Mouse (Mus musculus): Measurements from ENCODE around the gene Cad.
"Not testable (repeated sequence)": the region's sequence is repeated elsewhere in the genome, so short reads cannot be mapped to it uniquely, and the experiment has no call there.

Gene Cad

DNA sequence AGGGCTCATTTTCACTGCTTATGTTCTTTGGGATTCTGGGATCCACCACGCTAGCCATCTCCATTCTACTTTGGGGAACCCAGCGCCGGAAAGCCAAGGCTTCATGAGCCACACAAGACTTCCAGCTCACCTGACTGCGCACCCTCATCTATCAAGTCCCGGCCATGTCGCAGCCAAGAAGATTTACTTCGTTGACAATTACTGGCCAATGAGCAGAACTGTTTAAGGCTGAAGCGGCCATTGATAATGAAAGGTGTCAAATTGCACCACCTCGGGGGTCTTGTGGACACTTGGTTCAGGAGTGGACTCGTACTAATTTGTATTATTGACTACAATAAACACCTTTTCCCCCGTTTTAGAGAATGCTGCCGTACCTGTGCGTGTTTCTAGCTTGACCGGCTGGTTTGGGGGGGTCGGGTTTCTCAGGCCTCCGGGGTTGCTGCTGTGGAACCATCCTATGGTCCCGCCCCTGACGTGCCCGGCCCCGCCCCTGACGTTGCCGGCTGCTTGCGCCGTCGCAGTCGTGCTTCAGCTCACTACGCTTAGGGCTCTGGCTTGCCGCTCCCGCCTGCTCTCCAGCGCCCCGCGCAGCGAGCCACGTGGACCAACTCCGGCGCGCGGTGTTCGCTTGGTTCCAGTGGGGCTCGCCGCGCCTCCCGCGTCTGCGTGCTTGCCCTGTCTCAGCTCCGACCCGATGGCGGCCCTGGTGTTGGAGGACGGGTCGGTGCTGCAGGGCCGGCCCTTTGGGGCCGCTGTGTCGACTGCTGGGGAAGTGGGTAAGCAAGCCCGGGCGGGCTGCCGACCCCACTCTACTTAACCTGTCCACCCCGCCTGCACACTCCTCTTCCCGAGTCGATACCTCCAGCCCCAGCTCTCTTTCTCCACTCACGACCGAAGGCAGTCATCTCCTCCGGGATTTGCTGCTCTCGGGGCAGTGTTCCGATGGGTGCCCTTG lies at the start of gene Cad:
TSS of gene Cad (plus strand) at position 520 of the 955 bp plus-strand sequence.
- DNase-seq = peak; percentile 95

DNA sequence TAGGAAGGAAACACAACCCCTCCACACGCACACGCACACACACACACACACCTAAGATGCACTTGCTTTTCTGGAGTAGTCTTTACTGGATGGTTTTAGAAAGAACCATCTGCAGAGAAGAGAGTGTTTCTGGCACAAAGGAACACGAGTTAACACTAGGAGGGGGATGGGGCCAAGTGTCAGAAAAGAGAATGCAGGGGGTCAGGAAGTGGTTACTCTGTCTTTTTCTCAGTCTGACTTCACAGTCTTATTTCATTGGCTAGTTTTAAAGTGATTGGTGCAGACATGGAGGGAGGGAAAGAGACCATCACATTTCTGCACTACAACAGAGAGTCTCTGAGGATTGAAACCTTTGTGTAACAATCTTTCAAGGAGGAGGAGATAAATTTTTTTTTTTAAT lies 41.8 kb upstream of the Cad start:
- no peak for DNase-seq

DNA sequence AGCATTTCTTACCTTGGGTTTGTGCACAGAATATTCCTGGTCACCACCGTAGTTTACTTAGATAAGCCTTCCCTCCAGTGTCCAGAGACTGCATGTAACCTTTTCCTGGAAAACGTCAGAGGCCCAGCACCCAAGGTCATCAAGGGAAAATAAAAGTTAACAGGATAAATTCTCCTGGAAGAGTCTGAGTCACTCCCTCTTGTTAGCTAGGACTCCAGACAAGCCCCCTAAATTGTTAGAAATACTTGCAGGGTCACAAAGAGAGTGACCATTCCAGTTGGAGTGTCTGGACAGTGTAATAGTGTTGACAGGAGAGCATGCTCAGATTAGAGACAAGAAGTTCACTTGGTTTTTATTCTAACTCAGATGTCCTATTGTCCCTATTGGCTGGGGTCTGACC lies 38.7 kb upstream of the Cad start:
- no peak for DNase-seq

DNA sequence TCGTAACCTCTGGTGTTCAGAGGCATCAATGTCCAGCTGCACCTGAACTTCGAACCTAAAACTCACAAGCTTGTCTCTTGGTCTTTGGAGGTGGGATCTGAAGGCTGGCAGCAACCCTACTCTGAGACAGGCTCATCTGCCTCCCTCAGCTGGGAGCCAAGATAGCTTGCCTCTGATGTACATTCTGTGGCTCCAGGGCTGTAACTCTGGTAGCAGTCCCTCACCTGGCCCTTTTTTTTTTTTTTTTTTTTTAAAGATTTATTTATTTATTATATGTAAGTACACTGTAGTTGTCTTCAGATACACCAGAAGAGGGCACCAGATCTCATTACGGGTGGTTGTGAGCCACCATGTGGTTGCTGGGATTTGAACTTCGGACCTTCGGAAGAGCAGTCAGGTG lies 32.8 kb upstream of the Cad start:
- DNase-seq = not testable (repeated sequence)

DNA sequence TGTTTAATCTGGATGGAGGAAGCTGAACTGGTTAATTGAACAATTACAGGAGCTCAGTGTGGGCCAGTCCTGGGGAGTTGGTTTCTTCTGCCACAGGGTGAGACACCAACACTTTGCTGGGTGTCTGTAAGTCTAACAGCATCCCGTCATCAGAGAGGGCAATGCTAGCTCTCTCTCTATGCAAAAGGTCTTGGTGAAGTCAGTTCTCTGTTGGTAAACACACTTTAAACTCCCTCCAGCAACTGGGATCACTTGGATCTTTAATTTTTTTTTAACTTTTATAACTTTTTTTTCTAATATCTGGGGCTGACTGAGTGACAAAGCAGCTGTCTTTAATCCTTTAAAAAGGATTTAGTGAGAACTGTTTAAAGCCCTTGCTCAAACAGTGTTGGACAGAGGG lies 31.9 kb upstream of the Cad start:
- no peak for DNase-seq

DNA sequence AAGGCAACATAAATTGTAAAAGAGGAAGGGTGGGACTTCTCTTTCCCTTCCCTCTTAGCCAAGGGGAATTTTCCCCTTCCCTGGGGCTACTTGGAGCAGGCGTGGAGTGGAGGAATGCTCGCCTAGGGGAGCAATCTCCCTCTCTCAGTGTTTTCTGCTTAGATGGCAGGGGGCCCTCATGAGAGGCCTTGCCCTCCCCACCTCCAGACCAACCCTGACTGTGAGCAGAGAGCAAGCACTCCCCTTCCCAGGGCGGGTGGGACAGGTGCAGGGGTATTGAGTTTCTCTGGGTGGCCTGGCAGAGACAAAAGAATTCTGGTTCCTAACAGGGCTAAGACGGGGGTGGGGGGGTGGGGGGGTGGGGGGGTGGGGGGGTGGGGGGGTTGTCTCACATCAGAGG lies 31.3 kb upstream of the Cad start:
- DNase-seq = no peak

DNA sequence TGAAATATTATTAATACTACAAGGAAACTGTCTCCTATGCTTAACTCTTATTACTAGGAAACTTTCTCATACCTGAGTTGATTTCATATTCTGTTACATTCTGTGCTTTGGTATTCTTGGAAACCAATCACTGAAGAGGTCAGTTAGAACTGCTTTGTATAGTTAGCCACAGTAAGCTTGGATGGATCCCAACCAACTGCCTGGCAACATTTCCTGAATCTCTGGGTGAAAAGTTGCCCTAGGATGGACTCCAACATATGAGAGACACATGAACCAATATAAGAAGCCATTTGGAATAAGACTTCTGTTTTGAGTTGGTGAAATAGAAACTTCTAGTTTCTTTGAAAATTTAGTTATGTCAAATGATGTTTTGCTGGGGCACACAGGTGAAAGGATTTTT lies 29.9 kb upstream of the Cad start:
- DNase-seq = no peak

DNA sequence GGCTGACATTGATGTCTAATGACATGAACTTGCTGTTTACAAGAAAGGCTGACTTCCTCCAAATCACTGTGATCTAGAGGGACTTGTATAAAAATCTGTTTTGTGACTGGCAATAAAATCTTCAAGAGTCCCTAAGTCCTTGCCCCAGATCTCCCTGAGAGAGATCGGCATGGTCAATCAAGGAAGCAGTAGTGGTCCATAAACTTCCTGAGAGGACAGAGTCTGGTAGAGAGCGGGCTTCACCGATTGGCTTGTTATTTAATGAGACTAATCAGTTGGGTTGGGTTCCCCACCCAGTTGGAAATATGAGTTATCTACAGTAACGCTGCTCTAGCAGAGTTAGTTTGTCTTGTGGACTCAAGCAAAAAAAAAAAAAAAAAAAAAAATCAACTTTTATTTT lies 23.7 kb upstream of the Cad start:
- DNase-seq = no peak

DNA sequence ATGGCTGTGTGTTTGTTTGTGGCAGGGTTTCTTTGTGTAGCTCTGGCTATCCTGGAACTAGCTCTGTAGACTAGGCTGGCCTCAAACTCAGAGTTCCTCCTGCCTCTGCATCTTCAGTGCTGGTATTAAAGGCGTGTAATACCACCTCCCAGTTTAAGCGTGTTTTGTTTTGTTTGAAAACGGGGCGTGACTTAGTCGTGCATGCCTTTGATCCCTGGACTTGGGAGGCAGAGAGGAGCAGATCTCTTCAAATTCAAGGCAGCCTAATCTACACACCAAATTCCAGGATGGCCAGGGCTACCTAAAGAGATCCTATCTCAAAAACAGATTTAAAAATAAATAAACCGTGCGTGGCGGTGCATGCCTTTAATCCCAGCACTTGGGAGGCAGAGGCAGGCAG lies 23.1 kb upstream of the Cad start:
- no peak for DNase-seq

DNA sequence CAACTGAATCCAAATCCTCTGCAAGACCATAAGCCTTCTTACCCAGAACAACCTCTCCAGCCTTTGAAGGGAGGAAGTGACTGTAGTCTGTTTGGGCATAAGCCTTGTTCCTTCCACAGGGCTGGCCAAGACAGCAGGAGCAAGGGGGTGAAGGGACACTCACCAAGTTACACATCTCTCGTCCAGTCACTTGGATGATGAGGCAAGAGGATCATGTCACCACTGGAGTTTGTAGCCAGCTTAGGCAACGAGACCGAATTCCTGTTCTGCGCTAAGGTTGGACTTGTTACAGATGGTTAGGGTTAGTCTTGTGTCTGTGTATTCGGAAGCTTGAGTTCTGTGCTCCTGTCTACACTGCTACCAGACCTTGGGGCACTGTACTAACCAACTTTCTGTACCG lies 19.9 kb upstream of the Cad start:
- no peak for DNase-seq

DNA sequence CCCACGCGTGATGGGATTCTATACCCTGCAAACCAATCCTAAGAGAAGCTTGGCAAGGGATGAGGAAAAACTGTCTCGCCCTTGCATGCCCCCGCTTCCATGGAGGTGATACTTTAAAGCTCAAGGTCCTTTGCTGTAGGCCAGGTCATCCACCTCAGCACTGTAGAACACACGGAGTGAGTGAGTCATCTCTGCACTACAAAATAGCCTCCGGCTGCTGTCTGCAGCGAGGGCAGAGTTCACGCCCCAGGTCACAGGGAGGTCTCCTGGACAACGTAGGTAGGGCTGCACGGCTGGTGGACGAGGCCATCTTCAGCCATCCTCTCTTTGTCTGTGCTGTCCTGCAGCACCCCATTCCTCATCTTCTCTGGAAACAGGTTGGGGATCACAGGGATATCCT lies 18.0 kb upstream of the Cad start:
- not testable (repeated sequence) for DNase-seq

DNA sequence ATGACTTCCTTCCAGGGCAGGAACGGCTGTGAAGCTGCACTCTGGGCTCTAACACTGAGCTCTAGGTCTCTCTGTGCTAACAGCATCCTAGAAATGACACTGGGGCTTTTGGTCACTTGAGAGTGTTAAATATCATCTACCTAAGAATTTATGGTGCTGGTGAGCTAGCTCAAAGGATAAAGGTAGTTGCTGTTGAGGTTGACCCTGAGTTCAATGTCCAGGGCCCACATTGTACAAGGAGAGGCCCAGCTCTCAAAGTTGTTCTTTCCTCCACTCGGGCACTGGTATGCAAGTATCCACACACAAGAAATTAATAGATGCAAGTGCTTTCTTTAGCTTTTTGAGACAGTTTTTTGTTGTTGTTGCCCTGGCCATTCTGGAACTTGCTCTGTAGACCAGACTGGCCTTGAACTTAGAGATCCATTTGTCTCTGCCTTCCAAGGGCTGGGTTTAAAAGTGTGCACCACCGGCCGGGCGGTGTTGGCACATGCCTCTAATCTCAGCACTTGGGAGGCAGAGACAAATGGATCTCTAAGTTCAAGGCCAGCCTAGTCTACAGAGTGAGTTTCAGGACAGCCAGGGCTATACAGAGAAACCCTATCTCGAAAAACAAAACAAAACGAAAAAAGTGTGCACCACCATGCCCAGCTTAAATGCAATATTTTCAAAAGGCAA lies 16.3 kb upstream of the Cad start:
- DNase-seq = peak; percentile 38

DNA sequence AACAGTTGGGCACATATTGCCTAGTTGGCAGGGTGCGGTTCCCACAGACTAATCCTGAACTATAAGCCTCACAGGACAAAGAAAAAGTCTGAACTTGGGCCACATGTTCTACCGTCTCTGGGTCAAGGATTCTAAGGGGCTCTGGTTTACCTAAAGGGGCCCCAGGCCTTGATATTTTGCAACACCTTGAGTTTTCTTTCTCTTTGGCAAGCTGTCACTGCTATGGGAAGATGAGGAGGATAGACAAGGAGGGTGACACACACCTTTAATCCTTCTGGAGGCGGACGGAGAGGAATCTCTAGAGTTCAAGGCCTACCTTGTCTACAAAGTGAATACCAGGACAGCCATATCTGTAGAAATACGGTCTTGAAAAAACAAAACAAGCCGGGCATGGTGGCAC lies 8.2 kb upstream of the Cad start:
- DNase-seq = no peak

DNA sequence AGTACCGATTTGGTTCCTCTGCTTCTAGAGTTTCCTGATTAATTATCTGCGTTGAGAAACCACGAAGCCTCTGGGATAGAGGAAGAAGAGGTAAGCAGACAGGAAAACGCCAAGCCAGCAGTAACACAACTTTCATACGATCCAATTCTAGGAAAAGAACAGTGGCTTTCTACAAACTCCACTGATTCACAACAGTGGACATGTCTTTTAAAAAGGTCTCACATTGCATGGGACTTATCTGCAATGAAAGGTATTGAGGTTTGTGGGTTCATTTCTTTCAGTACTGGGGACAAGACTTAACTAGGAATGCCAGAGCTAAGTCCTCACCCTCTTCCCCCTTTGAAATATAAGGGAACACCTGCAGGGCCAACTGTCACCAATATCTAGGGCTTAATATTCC lies 7.5 kb upstream of the Cad start:
- DNase-seq = no peak

DNA sequence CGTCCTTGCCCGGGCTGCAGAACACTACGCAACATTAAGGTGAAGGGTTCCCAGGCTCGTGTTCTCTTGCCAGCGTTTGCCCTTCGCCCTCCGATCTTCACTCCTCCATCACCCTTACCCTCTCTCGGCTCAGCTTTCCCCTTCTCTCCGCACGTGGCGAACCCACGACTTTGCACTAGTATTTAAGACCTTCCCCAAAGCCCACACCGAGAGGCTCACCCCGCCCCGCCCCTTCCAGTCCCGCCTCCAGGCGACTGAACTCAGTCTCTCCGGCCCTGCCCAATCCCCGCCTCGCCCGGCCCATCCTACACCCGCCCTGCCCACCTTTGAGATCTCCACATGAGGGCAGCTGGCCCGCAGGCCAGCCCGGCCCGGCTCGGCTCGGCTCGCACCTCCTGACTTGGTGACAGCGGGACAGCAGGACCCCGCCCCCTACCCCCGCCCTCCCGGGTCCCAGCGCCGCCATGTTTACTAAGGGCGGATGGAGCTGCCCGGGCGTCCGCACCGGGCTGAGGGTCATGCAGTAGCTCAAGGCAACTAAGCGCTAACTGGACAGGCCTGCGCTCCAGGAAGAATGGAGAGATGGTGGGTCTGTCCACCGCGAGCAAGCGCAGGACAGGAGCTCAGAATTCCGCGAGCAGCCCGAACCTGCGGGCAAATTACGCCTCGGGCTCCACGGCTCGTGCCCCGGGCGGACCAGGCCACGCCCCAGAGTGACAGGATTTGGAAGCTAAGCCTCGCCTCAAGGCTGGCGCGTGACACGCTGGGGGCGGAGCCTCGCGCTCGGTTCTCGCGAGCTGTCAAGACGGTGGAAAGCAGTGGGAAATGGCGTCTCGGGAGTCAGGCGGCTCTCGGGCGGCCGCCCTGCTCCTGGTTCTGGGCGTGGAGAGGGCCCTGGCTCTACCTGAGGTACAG lies 6.5 kb upstream of the Cad start, which contains the start of gene Atraid:
TSS of gene Atraid (plus strand) at position 465 of the 915 bp plus-strand sequence.
- peak; percentile 99 for DNase-seq

DNA sequence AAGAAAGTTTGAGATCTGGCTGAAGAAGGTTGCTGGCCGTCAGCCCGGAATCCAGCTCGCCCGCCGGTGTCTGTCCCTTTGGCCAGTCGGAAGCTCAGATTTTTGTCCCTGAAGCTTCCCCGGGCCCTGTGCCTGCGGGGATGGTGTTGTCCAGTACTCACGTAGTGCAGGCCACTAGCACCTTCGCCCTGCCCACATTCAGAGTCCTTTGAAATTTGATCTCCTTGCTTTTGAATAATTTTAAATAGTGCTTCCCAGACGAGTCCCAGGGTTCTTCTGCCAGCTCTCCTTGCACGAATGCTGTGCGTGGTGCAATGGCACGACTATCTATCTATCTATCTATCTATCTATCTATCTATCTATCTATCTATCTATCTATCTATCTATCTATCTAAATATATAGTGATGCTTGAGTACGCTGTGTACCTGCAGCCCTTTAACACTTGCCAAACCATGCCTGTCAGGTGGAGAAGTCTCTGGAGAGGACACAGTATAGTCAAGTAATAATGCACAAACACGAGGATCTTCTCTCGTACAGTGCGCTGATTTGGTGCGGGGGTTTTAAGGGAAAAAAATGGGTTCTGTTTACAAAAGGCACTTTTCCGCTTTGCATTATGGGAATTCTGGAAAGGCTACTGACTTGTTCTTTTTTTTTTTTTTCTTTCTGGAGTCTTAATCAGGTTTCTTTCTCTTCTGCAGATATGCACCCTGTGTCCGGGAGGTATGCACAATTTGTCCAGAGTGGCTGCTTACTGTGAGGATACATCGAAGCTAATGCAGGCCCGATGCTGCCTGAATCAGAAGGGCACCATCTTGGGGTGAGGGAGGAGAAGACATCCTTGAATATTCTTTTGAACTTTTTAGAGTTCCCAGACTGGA lies 5.6 kb upstream of the Cad start, which contains the start of gene Slc5a6:
TSS of gene Slc5a6 (minus strand) at position 162 of the 879 bp plus-strand sequence.
- peak; percentile 66 for DNase-seq

DNA sequence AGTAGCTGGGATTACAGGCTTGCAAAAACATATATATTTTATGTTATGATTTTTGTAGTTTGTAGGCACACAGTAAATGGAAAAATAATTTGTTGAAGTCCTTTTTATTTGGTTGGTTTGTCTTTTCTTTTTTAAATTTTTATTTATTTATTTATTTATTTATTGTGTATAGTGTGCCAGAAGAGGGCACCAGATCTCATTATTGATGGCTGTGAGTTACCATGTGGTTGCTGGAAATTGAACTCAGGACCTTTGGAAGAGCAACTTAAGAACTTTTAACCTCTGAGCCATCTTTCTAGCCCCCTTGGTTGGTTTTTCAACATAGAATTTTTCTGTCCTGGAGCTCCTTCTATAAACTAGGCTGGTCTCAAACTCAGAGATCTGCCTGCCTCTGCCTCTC lies 4.2 kb upstream of the Cad start:
- DNase-seq = no peak

DNA sequence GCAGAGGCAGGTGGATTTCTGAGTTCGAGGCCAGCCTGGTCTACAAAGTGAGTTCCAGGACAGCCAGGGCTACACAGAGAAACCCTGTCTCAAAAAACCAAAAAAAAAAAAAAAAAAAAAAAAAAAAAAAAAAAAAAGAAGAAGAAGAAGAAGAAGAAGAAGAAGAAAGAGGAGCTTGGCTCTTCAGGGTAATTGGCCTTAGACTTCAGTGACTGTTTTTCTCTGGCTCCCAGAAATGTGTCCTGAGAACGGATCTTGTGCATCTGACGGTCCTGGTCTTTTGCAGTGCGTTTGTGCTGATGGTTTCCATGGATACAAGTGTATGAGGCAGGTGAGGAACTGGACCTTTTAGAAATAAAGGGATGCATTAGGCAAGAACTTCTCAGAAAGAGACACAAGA lies 852 bp upstream of the Cad start:
- not testable (repeated sequence) for DNase-seq

DNA sequence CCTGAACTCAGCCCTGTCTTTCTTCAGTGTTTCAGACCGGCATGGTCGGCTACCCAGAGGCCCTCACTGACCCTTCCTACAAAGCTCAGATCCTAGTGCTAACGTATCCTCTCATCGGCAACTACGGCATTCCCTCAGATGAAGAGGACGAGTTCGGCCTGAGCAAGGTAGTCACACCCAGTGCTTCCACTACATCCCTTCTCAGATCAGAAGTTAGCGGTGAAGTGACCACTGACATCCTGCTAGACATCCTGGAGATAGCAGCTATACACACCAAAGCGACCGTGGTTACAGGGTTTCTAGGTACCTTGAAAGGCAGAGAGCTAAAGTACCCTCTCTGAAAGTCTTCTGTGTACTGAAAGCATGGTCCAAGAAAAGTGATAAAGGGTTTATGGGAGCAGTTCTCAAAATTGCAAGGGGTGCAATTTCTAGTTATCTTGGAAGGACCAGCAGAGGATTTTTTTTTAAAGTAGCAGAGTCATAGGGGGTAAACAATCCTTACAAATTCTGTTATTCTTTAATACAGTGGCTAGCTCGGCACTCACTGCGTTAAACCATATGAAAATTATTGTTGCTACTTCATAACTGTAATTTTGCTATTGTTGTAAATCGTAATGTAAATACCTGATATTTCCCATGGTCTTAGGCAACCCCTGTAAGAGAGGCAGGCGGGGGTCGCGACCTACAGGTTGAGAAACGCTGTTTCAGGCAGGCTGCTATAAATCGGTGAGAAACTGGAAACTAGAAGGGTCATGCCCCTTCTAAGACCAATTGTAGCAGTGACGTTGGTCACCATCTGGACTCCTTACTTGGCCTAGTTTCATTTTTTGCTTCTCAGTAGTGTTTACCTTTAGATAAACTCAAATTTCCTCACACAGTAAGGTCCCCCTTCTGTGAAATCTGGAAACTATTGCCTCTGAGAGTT lies 898 bp downstream of the Cad start:
- no peak for DNase-seq

DNA sequence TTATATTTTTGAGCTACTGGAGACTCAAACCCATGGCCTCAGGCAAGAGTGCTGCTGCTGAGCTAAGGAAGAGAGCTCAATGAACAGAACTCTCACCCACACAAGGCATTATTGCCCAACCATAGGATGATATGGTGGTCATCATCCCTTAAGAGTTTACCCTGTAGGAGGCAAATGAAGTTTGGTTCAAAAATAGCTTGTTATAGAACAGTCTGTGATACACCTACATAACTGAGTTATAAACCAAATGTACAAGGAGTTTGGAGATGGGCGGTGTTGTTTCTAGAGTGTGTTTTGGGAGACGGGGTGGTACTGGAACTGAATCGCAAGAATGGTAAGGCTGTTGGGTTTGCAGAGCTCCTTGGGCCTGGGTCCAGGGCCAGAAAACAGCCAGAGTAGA lies 15.2 kb downstream of the Cad start:
- no peak for DNase-seq

DNA sequence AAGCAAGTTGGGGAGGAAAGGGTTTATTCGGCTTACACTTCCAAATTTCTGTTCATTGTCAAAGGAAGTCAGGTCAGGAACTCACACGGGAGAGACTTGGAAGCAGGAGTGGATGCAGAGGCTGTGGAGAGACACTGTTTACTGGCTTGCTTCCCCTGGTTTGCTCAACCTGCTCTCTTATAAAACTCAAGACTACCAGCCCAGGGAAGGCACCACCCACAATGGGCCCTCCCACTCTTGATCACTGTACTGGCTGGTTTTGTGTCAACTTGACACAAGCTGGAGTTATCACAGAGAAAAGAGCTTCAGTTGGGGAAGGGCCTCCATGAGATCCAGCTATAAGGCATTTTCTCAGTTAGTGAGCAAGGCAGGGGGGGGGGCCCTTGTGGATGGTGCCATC lies 16.5 kb downstream of the Cad start:
- no peak for DNase-seq
